Mouse (Mus musculus): ENCODE measurements at regions not wholly inside any gene's neighbourhood (a gene's known extent, or its start where the extent isn't known, plus 50 kb on each side); places are given as distances from the start of the nearest gene placed in this dataset.

- in situ Hi-C loops (cut with MboI, MseI): no loop called here
Measured at GRCm38 (mm10) chr13:83208111-83208510, 295.7 kb upstream of the Mef2c start.

- in situ Hi-C loops (cut with MboI, MseI): no loop called here
Measured at GRCm38 (mm10) chr13:83214811-83215210, 289.0 kb upstream of the Mef2c start.

- in situ Hi-C loops (cut with MboI, MseI): no loop called here
Measured at GRCm38 (mm10) chr13:83216454-83216853, 287.4 kb upstream of the Mef2c start.

GRCm38 (mm10) chr13:83252452-83252851 lies 251.4 kb upstream of the Mef2c start:
- in situ Hi-C loops (cut with MboI, MseI): no loop called here

GRCm38 (mm10) chr13:83266591-83266990 lies 237.2 kb upstream of the Mef2c start:
- in situ Hi-C loops (cut with MboI, MseI): no loop called here

GRCm38 (mm10) chr13:83268663-83269062 lies 235.2 kb upstream of the Mef2c start:
- in situ Hi-C loops (cut with MboI, MseI): no loop called here

GRCm38 (mm10) chr13:83278695-83279094 lies 225.1 kb upstream of the Mef2c start:
- in situ Hi-C loops (cut with MboI, MseI): no loop called here

- in situ Hi-C loops (cut with MboI, MseI): no loop called here
Measured at GRCm38 (mm10) chr13:83307696-83308095, 196.1 kb upstream of the Mef2c start.

- in situ Hi-C loops (cut with MboI, MseI): loop anchor here in 1 of 2 experiments (10.0 kb wide), 1 partner anchor 326 kb away; no protein-coding TSS in a partner anchor
Measured at GRCm38 (mm10) chr13:83328488-83328887, 175.3 kb upstream of the Mef2c start.

- in situ Hi-C loops (cut with MboI, MseI): no loop called here
Measured at GRCm38 (mm10) chr13:83333728-83334127, 170.1 kb upstream of the Mef2c start.

GRCm38 (mm10) chr13:83344611-83345319 lies 159.1 kb upstream of the Mef2c start:
- in situ Hi-C loops (cut with MboI, MseI): loop anchor here in 1 of 2 experiments (10.0 kb wide), 1 partner anchor 1060 kb away; no protein-coding TSS in a partner anchor

- in situ Hi-C loops (cut with MboI, MseI): loop anchor here in 1 of 2 experiments (10.0 kb wide), 1 partner anchor 299 kb away; no protein-coding TSS in a partner anchor
Measured at GRCm38 (mm10) chr13:83355341-83355740, 148.5 kb upstream of the Mef2c start.

GRCm38 (mm10) chr13:83360529-83360928 lies 143.3 kb upstream of the Mef2c start:
- in situ Hi-C loops (cut with MboI, MseI): no loop called here

GRCm38 (mm10) chr13:83376097-83376797 lies 127.6 kb upstream of the Mef2c start:
- in situ Hi-C loops (cut with MboI, MseI): no loop called here

GRCm38 (mm10) chr13:83378644-83379043 lies 125.2 kb upstream of the Mef2c start:
- in situ Hi-C loops (cut with MboI, MseI): no loop called here

- in situ Hi-C loops (cut with MboI, MseI): no loop called here
Measured at GRCm38 (mm10) chr13:83382609-83383008, 121.2 kb upstream of the Mef2c start.

GRCm38 (mm10) chr13:83394773-83395172 lies 109.1 kb upstream of the Mef2c start:
- in situ Hi-C loops (cut with MboI, MseI): loop anchor here in 1 of 2 experiments (5.0 kb wide), 1 partner anchor 63 kb away; no protein-coding TSS in a partner anchor

GRCm38 (mm10) chr13:83399381-83399780 lies 104.5 kb upstream of the Mef2c start:
- in situ Hi-C loops (cut with MboI, MseI): loop anchor here in 1 of 2 experiments (5.0 kb wide), 1 partner anchor 58 kb away; no protein-coding TSS in a partner anchor

GRCm38 (mm10) chr13:83439619-83440436 lies 64.0 kb upstream of the Mef2c start:
- in situ Hi-C loops (cut with MboI, MseI): loop anchor here in 1 of 2 experiments (10.0 kb wide), 1 partner anchor 385 kb away; no protein-coding TSS in a partner anchor

- in situ Hi-C loops (cut with MboI, MseI): no loop called here
Measured at GRCm38 (mm10) chr13:83444277-83444676, 59.6 kb upstream of the Mef2c start.

- in situ Hi-C loops (cut with MboI, MseI): no loop called here
Measured at GRCm38 (mm10) chr13:83450820-83451219, 53.0 kb upstream of the Mef2c start.

- in situ Hi-C loops (cut with MboI, MseI): no loop called here
Measured at GRCm38 (mm10) chr13:83452987-83453386, 50.8 kb upstream of the Mef2c start.

All from T-helper 17 cell (primary cell).